Mouse (Mus musculus) liver, adult 2 months (tissue): ENCODE measurements around the gene Agpat4.

ENCODE experiments used
- CTCF ChIP-seq: fragments of 200-500 bp; IDR thresholded peaks from 2 replicates; pipeline ENCODE4 v1.5.1; 2011; ENCODE audit warnings: low read depth, low read length, control low read depth
- POLR2A ChIP-seq: fragments of 200-500 bp; IDR thresholded peaks from 2 replicates; pipeline ENCODE4 v1.6.1; 2011; ENCODE audit warnings: low read length, control low read depth; ENCODE audit not compliant: insufficient read depth; ENCODE audit errors: extremely low read depth

DNA sequence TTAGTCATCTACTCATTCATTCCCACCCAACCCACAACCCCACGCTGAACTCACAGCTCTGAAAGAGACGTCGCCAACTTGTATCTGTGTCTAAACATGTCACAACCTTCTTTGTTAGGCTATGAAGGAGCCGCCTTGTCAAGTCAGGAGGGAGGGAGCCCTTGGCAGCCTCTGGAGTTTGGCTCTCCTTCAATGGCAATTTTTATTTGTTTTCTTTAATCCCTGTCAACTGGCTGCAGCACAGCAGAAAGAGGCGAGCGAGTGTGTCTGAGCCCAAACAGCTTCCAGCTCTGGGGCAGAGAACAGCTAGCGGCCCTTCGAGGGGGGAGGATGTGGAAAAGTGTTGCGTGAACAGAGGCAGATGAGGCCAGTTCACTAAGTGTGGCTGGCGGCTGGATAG lies 50.0 kb downstream of the Agpat4 start:
- TF ChIP-seq CTCF, result no peak
- no peak for TF ChIP-seq POLR2A
